Mouse (Mus musculus) hindbrain, embryonic 10.5 days (tissue): ENCODE results near the gene Umod. TPM values are rescaled to one million over a fixed set of nuclear protein-coding genes. Genes with fewer than 3 reads are reported as not detected.
A peak's percentile ranks its signal among the peaks of the same experiment; 100 is the strongest.

ENCODE experiments used
- DNase-seq: peaks from one replicate; pipeline ENCODE4 v3.0.0-alpha.2; 2017; ENCODE audit warnings: low spot score
- H3K27ac ChIP-seq: fragments of 300-500 bp; sonication (generic); 2 replicates; pipeline ENCODE4 v1.5.1; 2016; ENCODE audit warnings: mild to moderate bottlenecking, moderate library complexity
- H3K27me3 ChIP-seq: fragments of 300-500 bp; sonication (generic); 2 replicates; pipeline ENCODE4 v1.6.1; 2016; ENCODE audit warnings: mild to moderate bottlenecking; ENCODE audit not compliant: poor library complexity, insufficient read depth, severe bottlenecking
- H3K36me3 ChIP-seq: fragments of 300-500 bp; sonication (generic); 2 replicates; pipeline ENCODE4 v1.6.1; 2016; ENCODE audit warnings: mild to moderate bottlenecking, moderate library complexity
- H3K4me1 ChIP-seq: fragments of 300-500 bp; sonication (generic); replicated peaks from 2 replicates; pipeline ENCODE4 v1.6.1; 2016; ENCODE audit warnings: mild to moderate bottlenecking
- H3K4me3 ChIP-seq: fragments of 300-500 bp; sonication (generic); 2 replicates; pipeline ENCODE4 v1.5.1; 2016; ENCODE audit warnings: mild to moderate bottlenecking, moderate library complexity
- H3K9me3 ChIP-seq: fragments of 300-500 bp; sonication (generic); 2 replicates; pipeline ENCODE4 v1.6.1; 2016; ENCODE audit warnings: mild to moderate bottlenecking, moderate library complexity
- WGBS: fragments of 180-500 bp; shearing (Covaris S2); methylation state at CpG from one replicate; pipeline ENCODE4 v1.1.7; 2016; 5-methylcytosine and 5-hydroxymethylcytosine counted together
- polyA plus RNA-seq: library from polyadenylated mRNA; unstranded; fragments of >200 nt; fragmentation: Nextera tagmentation; extraction: Ambion mirVana; gene quantifications from 2 replicates; pipeline ENCODE4 v1.2.1, GENCODE M21; 2016

Gene Umod
- 0.14 TPM in 1 of 2 replicates, not detected in the other for polyA plus RNA-seq

DNA sequence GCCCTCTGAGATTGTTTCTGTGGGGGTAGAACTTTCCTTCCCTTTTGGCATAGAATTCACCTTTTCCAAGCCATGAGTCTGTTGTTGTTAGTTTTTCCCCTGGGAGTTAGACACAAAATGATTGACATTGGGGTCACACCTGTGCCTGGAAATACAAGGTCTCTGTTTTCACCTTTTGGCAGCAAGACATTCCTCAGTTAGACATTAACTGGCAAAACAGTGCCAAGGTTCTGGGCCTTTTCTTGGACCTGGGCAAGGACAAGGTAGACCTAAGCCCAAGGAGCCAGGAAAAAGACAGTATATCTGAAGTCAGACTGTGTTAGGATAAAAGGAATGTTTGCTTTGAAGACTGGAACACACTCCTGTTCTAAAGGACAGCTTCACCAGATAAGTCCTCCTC lies at the start of gene Umod:
TSS of gene Umod (minus strand) at position 27 of the 400 bp plus-strand sequence.
- Histone ChIP-seq H3K27me3 (no peaks in the 10 kb centered on the region), H3K36me3 (no peaks in the 10 kb centered on the region), H3K9me3 (no peaks in the 10 kb centered on the region), H3K27ac (no peak within 1 kb of the TSS), H3K4me3 (no peak within 1 kb of the TSS), H3K4me1 (no peaks in the 10 kb centered on the region)
- DNase-seq, result no peak

DNA sequence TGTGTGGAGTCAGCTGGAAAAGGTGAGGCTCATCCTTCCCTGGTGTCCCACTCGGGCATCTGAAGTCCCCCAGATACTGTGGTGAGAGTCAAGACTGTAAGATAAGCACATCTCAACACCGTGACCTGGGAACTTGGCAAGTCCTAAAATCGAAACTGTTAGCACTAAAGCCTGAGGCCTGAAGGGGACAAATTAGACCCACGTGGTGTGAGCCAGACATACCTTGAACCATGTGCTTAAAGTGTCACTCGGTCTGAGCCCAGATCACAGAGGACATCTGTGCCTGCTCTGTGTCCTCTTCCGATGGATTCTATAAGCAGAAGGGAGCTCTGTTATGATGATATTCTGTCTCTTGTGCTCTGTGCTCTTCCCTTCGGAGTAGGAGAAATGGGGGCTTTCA lies 49.5 kb upstream of the Umod start:
- Histone ChIP-seq H3K4me3 (no peak overlapping the region), H3K4me1 (no peaks in the 10 kb centered on the region), H3K36me3 (no peaks in the 10 kb centered on the region), H3K27ac (no peak overlapping the region), H3K9me3 (no peaks in the 10 kb centered on the region), H3K27me3 (no peaks in the 10 kb centered on the region)
- 86% methylated on average over 7 of the region's 7 CpGs for WGBS
- no peak for DNase-seq

- Histone ChIP-seq H3K36me3 (no peaks in the 10 kb centered on the region), H3K27me3 (no peaks in the 10 kb centered on the region), H3K9me3 (no peaks in the 10 kb centered on the region), H3K4me1 (no peaks in the 10 kb centered on the region), H3K4me3 (no peak overlapping the region), H3K27ac (no peak overlapping the region)
- 81% methylated on average over 2 of the region's 2 CpGs for WGBS
- no peak for DNase-seq
Observed at GRCm38 (mm10) chr7:119527548-119527947, 48.5 kb upstream of the Umod start.

DNA sequence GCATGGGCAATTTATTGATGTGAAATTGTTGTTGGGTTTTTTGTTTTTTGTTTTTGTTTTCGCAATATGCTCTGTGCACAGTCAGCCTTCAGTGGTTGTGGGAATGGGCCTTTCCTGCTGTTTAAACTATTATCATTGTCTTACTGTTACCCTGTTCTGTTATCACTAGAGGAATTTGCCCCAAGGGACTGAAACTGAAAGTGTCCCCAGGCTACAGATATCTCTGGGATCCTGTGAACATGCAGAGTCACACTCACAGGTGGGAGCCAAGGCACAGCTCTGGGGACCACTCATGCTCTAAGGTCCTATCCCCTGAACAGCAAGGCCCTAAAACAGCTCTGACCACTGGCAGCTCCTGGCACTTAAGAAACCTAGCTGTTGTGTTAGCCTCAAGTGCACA lies 48.1 kb upstream of the Umod start:
- Histone ChIP-seq H3K27ac (no peak overlapping the region), H3K4me1 (no peaks in the 10 kb centered on the region), H3K27me3 (no peaks in the 10 kb centered on the region), H3K4me3 (no peak overlapping the region), H3K36me3 (no peaks in the 10 kb centered on the region), H3K9me3 (no peaks in the 10 kb centered on the region)
- 96% methylated on average over 1 of the region's 1 CpGs for WGBS
- DNase-seq, result no peak

DNA sequence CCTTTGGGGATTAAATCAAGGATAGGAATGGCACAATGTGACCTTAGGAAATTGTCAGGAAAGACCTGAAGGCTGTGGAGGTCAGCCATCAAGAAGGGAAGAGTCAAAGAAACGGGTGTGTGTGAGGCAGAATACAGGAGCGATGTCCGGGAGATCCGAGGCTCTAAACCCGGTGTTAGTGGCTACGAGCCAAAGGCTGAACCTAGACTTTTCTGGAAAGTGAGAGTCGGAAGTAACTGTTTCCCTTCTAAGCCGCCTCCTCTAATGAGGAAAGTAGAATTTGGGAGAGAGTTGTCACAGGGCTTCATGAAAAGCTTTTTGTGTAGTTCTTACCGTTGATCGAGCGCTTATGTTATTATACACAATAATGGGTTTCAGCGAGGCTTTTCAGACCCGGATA lies 47.4 kb upstream of the Umod start:
- Histone ChIP-seq H3K9me3 (no peaks in the 10 kb centered on the region), H3K27ac (no peak overlapping the region), H3K4me3 (no peak overlapping the region), H3K27me3 (no peaks in the 10 kb centered on the region), H3K36me3 (no peaks in the 10 kb centered on the region), H3K4me1 (no peaks in the 10 kb centered on the region)
- WGBS, result 79% methylated on average over 13 of the region's 13 CpGs
- DNase-seq, result no peak

DNA sequence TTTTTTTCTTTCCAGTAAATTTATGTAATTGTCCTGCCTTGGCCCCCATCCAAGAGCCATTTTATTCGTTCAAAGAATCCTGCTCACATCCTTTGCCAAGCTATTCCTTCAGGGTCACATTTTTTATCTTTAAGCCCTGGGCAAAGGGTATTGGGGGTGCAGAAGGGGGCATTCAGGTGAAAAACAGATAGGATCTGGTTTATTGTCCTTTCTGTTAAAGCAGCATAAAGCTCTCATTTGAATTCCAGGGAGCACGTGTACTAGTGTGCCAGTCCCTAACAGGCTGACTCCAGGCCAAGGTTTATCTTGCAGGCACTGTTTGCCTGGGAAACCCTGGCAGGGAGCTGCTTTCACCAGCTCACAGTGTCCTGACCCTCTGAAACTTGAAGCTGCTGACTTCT lies 46.8 kb upstream of the Umod start:
- no peak for DNase-seq
- no peak overlapping the region for H3K4me3 ChIP-seq
- 69% methylated on average over 2 of the region's 2 CpGs for WGBS
- H3K4me1 ChIP-seq, result no peaks in the 10 kb centered on the region
- H3K9me3 ChIP-seq, result no peaks in the 10 kb centered on the region
- no peaks in the 10 kb centered on the region for H3K27me3 ChIP-seq
- H3K27ac ChIP-seq, result no peak overlapping the region
- H3K36me3 ChIP-seq, result no peaks in the 10 kb centered on the region

DNA sequence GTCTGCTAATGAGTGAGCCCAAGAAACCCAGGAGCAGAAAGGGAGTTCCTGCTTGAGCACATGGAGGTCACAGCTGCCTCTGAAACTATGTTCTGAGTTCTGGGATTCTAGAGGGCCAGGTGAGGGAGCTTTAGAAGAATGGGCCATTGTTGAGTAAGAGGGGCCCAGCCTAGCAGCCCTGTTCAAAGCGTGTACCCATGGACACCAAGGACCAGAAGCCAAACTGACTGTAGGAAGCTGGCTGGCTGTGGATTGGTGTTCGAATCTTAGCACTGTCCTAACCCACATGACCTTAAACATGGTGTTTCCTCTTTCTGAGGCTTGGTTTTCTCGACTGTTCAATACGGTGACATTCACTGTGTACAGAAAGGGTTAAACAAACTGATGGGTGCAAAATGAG lies 44.3 kb upstream of the Umod start, which contains the start of gene Pdilt:
TSS of gene Pdilt (minus strand) at position 101 of the 400 bp plus-strand sequence.
- no peak for DNase-seq
- no peaks in the 10 kb centered on the region for H3K27me3 ChIP-seq
- no peaks in the 10 kb centered on the region for H3K4me1 ChIP-seq
- 66% methylated on average over 4 of the region's 4 CpGs for WGBS
- no peaks in the 10 kb centered on the region for H3K9me3 ChIP-seq
- H3K27ac ChIP-seq, result no peak within 1 kb of the TSS
- H3K36me3 ChIP-seq, result no peaks in the 10 kb centered on the region
- H3K4me3 ChIP-seq, result no peak within 1 kb of the TSS

DNA sequence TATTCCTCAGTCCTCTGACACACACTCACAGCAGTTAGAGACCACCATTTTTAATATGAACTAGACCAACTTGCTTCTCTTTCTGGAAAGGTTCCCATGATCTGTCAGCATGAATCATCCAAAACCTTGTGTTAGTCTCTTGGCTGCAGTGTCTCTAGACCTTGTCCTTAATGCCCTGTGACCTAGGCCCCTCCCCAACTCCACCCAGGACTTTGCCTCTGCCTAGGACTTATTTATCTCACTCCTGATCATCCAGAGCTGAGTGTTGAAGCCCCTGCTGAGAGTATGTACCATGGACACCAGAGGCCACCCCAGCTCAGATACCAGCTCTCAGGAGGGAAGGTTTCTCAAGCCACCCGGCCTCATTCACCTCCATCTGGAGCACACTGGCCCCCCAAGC lies 43.3 kb upstream of the Umod start:
- H3K27me3 ChIP-seq, result no peaks in the 10 kb centered on the region
- no peak for DNase-seq
- H3K9me3 ChIP-seq, result no peaks in the 10 kb centered on the region
- H3K4me1 ChIP-seq, result no peaks in the 10 kb centered on the region
- H3K36me3 ChIP-seq, result no peaks in the 10 kb centered on the region
- 90% methylated on average over 1 of the region's 1 CpGs for WGBS
- H3K4me3 ChIP-seq, result no peak overlapping the region
- no peak overlapping the region for H3K27ac ChIP-seq

DNA sequence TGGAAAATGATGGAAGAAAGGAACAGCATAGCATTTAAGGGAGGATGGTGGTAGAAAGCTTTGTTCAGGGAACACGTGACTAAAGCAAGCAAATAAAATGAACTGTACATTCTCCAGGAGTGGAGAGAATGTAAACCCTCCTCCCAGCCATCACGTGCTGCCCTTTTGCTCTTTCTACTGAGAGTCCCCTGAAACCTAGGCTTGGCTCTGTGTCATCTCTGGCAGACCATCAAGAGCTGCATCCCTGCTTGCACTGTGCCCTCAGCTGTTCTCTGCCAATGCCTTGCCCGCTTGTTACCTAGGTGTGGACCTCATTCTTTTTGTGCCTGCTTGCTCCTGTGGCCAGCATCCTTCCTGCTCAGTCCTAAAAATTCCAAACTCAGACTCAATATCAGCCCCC lies 42.7 kb upstream of the Umod start:
- Histone ChIP-seq H3K9me3 (no peaks in the 10 kb centered on the region), H3K27ac (no peak overlapping the region), H3K4me3 (no peak overlapping the region), H3K27me3 (no peaks in the 10 kb centered on the region), H3K36me3 (no peaks in the 10 kb centered on the region), H3K4me1 (no peaks in the 10 kb centered on the region)
- DNase-seq, result no peak
- 81% methylated on average over 3 of the region's 3 CpGs for WGBS

GRCm38 (mm10) chr7:119519654-119520053 lies 40.6 kb upstream of the Umod start:
- no peaks in the 10 kb centered on the region for H3K27me3 ChIP-seq
- H3K4me3 ChIP-seq, result no peak overlapping the region
- no peak overlapping the region for H3K27ac ChIP-seq
- peak; percentile 74 for DNase-seq
- no peaks in the 10 kb centered on the region for H3K4me1 ChIP-seq
- H3K36me3 ChIP-seq, result no peaks in the 10 kb centered on the region
- WGBS, result 48% methylated on average over 5 of the region's 5 CpGs
- no peaks in the 10 kb centered on the region for H3K9me3 ChIP-seq

DNA sequence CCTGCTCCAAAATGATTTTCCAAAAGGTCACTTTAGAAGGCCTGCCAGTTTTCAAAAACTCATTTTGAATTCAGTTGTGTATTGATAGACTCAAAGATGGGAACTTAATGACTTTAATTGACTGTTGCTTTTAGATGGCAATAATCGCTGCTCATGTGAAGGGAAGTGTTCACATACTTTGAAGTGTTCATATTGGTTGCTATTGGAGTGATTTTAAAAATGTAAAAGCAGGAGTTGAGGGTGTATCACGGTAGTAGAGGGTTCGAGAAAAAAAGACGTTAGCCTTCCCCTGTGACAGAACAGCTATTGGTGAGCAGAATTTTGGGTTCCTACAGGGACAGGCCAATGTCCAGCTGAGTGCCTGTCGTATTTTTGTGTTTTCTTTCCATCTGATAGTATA lies 40.1 kb upstream of the Umod start, which contains the start of gene Acsm5:
TSS of gene Acsm5 (plus strand) at position 301 of the 400 bp plus-strand sequence.
- H3K4me3 ChIP-seq, result no peak within 1 kb of the TSS
- WGBS, result 72% methylated on average over 5 of the region's 5 CpGs

GRCm38 (mm10) chr7:119516272-119516558 lies 37.1 kb upstream of the Umod start:
- 90% methylated on average over 7 of the region's 7 CpGs for WGBS
- Histone ChIP-seq H3K4me1 (no peaks in the 10 kb centered on the region), H3K4me3 (no peak overlapping the region), H3K27me3 (no peaks in the 10 kb centered on the region), H3K9me3 (no peaks in the 10 kb centered on the region), H3K27ac (no peak overlapping the region), H3K36me3 (no peaks in the 10 kb centered on the region)
- no peak for DNase-seq

More for the DNA sequence above, 40.1 kb upstream of the Umod start, which contains the start of gene Acsm5:
- Histone ChIP-seq H3K27me3 (no peaks in the 10 kb centered on the region), H3K36me3 (no peaks in the 10 kb centered on the region), H3K27ac (no peak within 1 kb of the TSS), H3K9me3 (no peaks in the 10 kb centered on the region), H3K4me1 (no peaks in the 10 kb centered on the region)
- no peak for DNase-seq

DNA sequence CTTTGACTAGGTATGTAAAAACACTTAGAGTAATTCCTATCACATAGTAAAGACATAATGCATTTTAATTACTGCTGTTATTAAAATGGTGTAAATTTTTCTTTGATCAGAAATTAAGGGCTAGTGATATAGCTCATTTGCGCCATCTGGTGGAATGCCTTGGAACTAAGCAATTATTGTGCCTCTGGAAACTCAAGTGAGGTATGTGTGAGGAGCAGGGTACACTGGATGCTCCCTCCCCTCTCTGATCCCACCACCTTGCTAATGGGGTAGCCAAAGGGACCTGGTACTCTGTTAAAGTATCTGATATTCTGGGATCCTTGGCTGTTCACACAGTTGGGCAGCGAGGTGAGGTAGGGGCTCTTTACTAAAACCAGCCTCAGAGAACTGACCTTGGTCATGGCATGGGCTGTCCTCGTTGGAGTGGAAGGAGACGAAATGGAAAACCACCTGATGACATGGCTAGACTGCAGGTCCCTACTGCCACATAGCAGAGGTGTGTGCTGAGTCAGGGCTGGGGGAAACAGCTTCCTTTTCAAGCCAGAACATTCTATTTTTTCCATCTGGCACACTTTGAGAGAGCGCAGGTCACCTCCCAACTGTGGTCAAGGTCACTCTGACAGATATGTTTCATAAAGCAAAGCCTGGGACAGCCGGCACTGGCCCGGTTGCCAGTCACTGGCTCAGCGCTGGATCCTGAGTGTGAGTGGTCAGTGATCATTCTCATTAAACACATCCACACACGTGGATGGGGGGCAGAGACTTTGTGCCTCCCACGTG lies 36.6 kb upstream of the Umod start:
- H3K36me3 ChIP-seq, result no peaks in the 10 kb centered on the region
- no peaks in the 10 kb centered on the region for H3K9me3 ChIP-seq
- no peaks in the 10 kb centered on the region for H3K4me1 ChIP-seq
- H3K4me3 ChIP-seq, result no peak overlapping the region
- WGBS, result 73% methylated on average over 10 of the region's 10 CpGs
- no peaks in the 10 kb centered on the region for H3K27me3 ChIP-seq
- no peak overlapping the region for H3K27ac ChIP-seq
- peak; percentile 15 for DNase-seq

DNA sequence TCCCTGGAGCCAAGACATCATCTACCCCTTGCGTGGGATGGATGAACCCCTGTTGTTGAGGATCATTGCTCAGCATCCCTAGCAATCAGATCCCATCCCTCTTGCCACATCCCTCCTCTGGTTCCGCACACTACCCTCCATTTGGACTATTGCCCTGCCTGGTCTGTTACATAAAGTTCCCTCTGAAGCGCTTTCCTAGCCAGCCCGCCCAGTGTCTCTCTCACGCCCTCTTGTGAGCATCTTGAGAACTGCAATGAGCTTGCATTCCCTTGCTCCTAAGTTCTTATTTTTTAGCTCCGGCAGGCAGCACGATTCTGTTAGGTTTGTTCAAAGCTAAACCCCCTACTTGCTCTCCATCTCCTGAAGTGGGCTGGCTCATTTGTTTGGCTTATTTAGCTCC lies 34.0 kb upstream of the Umod start:
- Histone ChIP-seq H3K9me3 (no peaks in the 10 kb centered on the region), H3K27me3 (no peaks in the 10 kb centered on the region), H3K4me1 (no peaks in the 10 kb centered on the region), H3K27ac (no peak overlapping the region), H3K4me3 (no peak overlapping the region), H3K36me3 (no peaks in the 10 kb centered on the region)
- DNase-seq, result peak; percentile 60
- 32% methylated on average over 7 of the region's 7 CpGs for WGBS
